Mouse (Mus musculus) hindbrain, embryonic 13.5 days (tissue): Measurements from ENCODE around the gene 2310022A10Rik. TPM values are rescaled to one million over a fixed set of nuclear protein-coding genes. Genes with fewer than 3 reads are reported as not detected.
A peak's percentile ranks its signal among the peaks of the same experiment; 100 is the strongest.

Experiments
- ATAC-seq: fragments of 200-750 bp; cut with Nextera tagmentation; 2 replicates; pipeline ENCODE4 v1.8.0; 2017; ENCODE audit warnings: moderate TSS enrichment; ENCODE audit not compliant: low FRiP score
- H3K27ac ChIP-seq: fragments of 300-500 bp; sonication (generic); 2 replicates; pipeline ENCODE4 v1.5.1; 2015; ENCODE audit warnings: inconsistent platforms, mild to moderate bottlenecking, moderate library complexity
- H3K27me3 ChIP-seq: fragments of 300-500 bp; sonication (generic); 2 replicates; pipeline ENCODE4 v1.6.1; 2015; ENCODE audit warnings: mild to moderate bottlenecking, inconsistent platforms
- H3K36me3 ChIP-seq: fragments of 300-500 bp; sonication (generic); 2 replicates; pipeline ENCODE4 v1.6.1; 2015; ENCODE audit warnings: mild to moderate bottlenecking, inconsistent platforms
- H3K4me1 ChIP-seq: fragments of 300-500 bp; sonication (generic); replicated peaks from 2 replicates; pipeline ENCODE4 v1.6.1; 2015; ENCODE audit warnings: inconsistent platforms
- H3K4me2 ChIP-seq: fragments of 300-500 bp; sonication (generic); 2 replicates; pipeline ENCODE4 v1.6.1; 2015; ENCODE audit warnings: inconsistent platforms, mild to moderate bottlenecking, moderate library complexity
- H3K4me3 ChIP-seq: fragments of 300-500 bp; sonication (generic); 2 replicates; pipeline ENCODE4 v1.5.1; 2015; ENCODE audit warnings: mild to moderate bottlenecking, inconsistent platforms
- H3K9ac ChIP-seq: fragments of 300-500 bp; sonication (generic); 2 replicates; pipeline ENCODE4 v1.6.1; 2015; ENCODE audit warnings: mild to moderate bottlenecking, inconsistent platforms
- H3K9me3 ChIP-seq: fragments of 300-500 bp; sonication (generic); 2 replicates; pipeline ENCODE4 v1.6.1; 2016; ENCODE audit warnings: inconsistent platforms
- WGBS: fragments of 180-500 bp; shearing (Covaris S2); methylation state at CpG from one replicate; pipeline ENCODE4 v1.1.7; 2015; 5-methylcytosine and 5-hydroxymethylcytosine counted together
- polyA plus RNA-seq: library from polyadenylated mRNA; unstranded; fragments of >200 nt; fragmentation: Nextera tagmentation; extraction: Ambion mirVana; gene quantifications from 2 replicates; pipeline ENCODE4 v1.2.1, GENCODE M21; 2015

The 2310022A10Rik gene
- polyA plus RNA-seq, 1 experiment from 2014 or later = 32.1 TPM

DNA sequence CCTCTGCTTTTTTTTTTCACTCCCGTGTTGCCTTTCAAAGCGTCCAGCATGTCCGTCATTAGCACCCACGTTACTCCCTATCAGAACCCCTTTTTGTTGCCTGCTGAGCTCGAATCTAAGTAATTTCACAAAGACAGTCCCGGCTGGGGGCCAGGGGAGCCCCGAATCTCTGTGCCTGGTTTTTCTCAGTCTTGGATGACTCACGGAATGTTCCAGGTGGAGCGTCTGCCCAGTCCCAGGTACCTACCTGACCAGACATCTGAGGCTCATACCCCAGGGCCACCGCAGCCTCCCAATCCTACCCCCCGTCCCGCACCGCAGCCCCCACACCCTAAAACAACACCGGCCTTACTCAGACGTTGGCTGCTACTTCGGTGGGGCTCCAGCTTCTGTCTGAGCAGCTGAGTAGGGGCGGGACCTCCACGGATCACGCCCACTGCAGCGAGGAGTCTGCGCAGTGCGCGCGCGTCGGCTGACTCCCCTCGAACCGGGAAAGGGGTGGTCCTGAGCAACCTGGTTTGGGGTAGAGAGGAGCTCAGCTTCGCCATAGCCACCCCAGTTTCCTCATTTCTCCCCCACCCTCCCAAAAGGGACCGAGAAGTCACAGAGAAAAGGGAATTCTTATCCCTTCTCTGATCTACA is 10.5 kb upstream of the 2310022A10Rik start:
- Histone ChIP-seq H3K9ac (peak overlapping the region; percentile 74), H3K4me1 (peaks cover 16% of the 10 kb centered on the region), H3K4me3 (peak overlapping the region; percentile 53), H3K27ac (peak overlapping the region; percentile 55), H3K4me2 (peak overlapping the region; percentile 77), H3K36me3 (peaks cover 35% of the 10 kb centered on the region), H3K27me3 (no peaks in the 10 kb centered on the region), H3K9me3 (no peaks in the 10 kb centered on the region)
- peak; percentile 93 for ATAC-seq
- WGBS = 4% methylated on average over 30 of the region's 30 CpGs

DNA sequence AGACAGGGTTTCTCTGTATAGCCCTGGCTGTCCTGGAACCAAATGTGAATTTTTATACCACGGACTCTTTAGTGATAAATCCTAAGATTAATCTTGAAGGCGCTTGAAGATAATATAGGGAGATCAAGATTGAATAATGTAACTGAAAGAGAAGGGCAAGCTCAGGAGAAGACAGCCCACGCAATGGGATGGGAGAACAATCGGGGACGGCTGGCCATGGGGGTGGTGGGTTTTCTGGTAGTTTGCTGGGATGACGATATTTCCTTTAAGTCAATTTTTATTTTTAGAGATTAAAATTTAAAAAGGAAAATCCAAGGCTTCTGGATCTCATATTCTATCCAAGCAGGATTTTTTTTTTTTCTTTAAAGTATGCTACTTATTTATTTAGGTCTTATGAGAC is 10.0 kb upstream of the 2310022A10Rik start:
- 55% methylated on average over 6 of the region's 6 CpGs for WGBS
- H3K9me3 ChIP-seq = no peaks in the 10 kb centered on the region
- peak overlapping the region; percentile 53 for H3K4me3 ChIP-seq
- ATAC-seq = no peak; the same call in 1 of the 2 replicates
- H3K9ac ChIP-seq = peak overlapping the region; percentile 74
- H3K27me3 ChIP-seq = no peaks in the 10 kb centered on the region
- peaks cover 16% of the 10 kb centered on the region for H3K4me1 ChIP-seq
- peaks cover 29% of the 10 kb centered on the region for H3K36me3 ChIP-seq
- peak overlapping the region; percentile 55 for H3K27ac ChIP-seq
- peak overlapping the region; percentile 77 for H3K4me2 ChIP-seq

DNA sequence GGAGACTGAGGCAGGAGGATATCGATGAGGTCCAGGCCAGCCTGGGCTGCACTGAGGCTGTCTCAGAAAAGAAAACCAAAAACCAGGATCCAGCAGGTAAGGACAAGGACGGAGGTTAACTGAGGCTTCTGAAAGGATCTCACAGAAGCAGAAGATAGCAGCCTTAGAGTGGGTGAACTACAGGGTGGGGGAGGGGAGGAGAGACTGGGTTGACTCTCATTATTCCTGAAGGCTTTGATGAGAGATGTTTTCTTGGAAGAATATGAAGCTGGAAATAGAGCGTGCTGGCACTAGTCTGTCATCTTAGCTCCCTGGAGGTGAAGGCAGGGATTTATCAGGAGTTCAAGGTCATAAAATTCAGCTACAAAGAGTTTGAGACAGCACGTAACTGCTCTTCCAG is 9.2 kb upstream of the 2310022A10Rik start:
- no peak overlapping the region for H3K27ac ChIP-seq
- 92% methylated on average over 4 of the region's 4 CpGs for WGBS
- H3K4me3 ChIP-seq = no peak overlapping the region
- H3K9me3 ChIP-seq = no peaks in the 10 kb centered on the region
- no peak for ATAC-seq
- no peak overlapping the region for H3K9ac ChIP-seq
- peaks cover 16% of the 10 kb centered on the region for H3K4me1 ChIP-seq
- H3K4me2 ChIP-seq = no peak overlapping the region
- no peaks in the 10 kb centered on the region for H3K27me3 ChIP-seq
- H3K36me3 ChIP-seq = peaks cover 22% of the 10 kb centered on the region

DNA sequence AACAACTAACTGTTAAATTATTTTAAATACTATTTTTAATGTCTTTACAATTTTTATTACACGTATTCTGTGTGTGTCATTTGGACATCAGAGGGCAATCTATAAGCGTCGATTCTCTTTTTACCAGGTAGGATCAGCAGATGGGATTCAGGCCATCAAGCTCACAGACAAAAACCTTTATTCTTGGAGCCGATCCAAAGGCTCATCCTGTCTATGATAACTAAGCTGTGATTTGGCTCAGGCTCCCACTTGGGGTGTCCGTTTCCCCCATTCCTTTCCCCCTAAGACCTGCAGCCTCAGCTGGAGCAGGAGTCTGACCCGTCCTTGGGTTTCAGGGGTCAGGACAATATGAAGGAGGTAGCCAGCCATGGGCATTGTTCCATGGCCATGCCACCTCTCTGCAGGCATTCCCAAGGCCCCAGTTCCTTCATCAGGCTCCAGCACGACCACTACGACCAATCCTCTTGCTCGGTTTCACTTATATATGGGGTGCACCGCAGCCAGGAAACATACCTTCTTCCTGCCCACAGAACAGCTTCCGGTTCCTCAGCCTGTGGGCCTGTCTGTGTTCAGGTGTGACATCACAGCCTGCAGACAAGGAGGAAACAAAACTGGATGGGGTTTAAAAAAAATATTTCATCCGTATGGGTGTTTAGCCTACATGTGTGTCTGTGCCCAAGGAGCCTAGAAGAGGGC is 8.2 kb upstream of the 2310022A10Rik start:
- H3K9ac ChIP-seq = no peak overlapping the region
- H3K27ac ChIP-seq = no peak overlapping the region
- peaks cover 16% of the 10 kb centered on the region for H3K4me1 ChIP-seq
- no peak overlapping the region for H3K4me3 ChIP-seq
- H3K9me3 ChIP-seq = no peaks in the 10 kb centered on the region
- H3K36me3 ChIP-seq = peaks cover 13% of the 10 kb centered on the region
- no peaks in the 10 kb centered on the region for H3K27me3 ChIP-seq
- WGBS = 89% methylated on average over 12 of the region's 12 CpGs
- ATAC-seq = no peak
- H3K4me2 ChIP-seq = no peak overlapping the region

DNA sequence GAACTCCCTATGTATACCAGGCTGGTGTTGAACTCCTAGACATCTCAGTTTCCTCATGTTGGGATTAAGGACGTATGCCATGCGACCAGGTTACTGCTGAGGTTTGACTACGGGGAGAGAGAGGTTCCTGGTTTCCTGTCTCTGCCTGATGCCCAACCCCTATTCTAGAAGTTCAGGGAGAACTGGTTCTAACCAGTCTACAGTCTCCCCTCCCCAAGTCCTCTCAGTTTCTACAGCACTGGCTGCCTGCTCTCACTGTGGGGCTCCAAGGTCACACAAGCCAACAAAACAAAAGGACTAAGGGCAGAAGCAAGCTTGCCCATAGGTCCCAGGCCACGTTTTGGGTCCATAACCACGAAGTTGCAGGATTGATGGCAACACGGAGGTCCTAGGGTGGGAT is 3.4 kb upstream of the 2310022A10Rik start:
- no peaks in the 10 kb centered on the region for H3K36me3 ChIP-seq
- no peak overlapping the region for H3K9ac ChIP-seq
- H3K4me2 ChIP-seq = no peak overlapping the region
- H3K4me1 ChIP-seq = peaks cover 18% of the 10 kb centered on the region
- no peak overlapping the region for H3K27ac ChIP-seq
- ATAC-seq = no peak
- H3K27me3 ChIP-seq = no peaks in the 10 kb centered on the region
- no peak overlapping the region for H3K4me3 ChIP-seq
- H3K9me3 ChIP-seq = no peaks in the 10 kb centered on the region
- WGBS = 79% methylated on average over 6 of the region's 6 CpGs

DNA sequence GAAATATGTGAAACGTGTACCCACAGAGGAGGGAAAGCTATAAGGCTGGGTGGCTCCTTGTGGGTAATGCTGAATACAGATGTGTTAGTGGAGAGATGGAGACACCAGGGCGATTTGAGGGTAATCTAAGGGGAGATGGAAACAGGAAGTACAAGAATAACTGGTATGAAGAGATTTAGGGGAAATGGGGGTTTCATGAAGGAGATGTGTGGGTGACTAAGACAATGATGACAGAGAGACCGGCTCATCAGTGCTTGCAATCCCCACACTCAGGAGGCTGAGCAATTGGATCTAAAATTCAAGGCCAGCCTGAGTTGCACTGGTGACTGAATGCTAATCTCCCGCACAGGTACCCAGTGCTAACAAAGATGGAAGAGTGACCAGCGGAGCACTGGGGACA is 963 bp upstream of the 2310022A10Rik start:
- Histone ChIP-seq H3K9me3 (no peaks in the 10 kb centered on the region), H3K9ac (peak overlapping the region; percentile 69), H3K4me2 (peak overlapping the region; percentile 84), H3K27ac (no peak overlapping the region), H3K36me3 (peaks cover 11% of the 10 kb centered on the region), H3K27me3 (no peaks in the 10 kb centered on the region), H3K4me3 (peak overlapping the region; percentile 79), H3K4me1 (peaks cover 21% of the 10 kb centered on the region)
- no peak for ATAC-seq
- 64% methylated on average over 5 of the region's 5 CpGs for WGBS

DNA sequence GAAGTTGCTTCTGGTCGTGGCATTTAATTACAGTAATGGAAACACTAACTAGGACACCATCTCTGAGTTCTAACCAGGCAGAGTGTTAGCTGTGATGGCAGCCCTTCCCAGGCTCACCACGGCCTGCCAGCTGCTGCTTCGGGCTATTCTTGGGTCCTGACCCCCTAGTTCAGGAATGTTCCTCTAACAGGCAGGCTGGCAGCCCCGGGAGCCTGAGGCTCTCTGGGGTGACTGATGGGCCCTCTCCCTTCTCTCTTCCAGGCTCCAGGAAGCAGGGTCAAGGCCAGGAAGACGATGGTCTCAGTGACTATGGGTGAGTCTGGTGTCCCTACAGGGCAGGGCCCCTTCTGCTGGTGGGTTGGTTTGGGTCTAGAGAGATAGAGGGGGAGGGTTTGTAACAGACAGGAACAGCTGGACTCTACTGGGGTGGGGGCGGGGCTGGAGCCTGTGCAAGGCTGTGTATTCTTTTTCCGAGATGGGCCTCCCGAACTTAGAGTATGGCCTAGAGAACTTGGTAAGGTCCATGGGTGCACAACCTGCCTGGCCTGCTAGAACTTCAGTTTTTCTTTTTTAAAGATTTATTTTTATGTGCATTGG is 7.4 kb downstream of the 2310022A10Rik start:
- Histone ChIP-seq H3K9ac (no peak overlapping the region; the same call in 1 of the 2 replicates), H3K4me2 (no peak overlapping the region), H3K36me3 (peaks cover 77% of the 10 kb centered on the region), H3K4me1 (no peaks in the 10 kb centered on the region), H3K9me3 (no peaks in the 10 kb centered on the region), H3K27ac (no peak overlapping the region), H3K4me3 (no peak overlapping the region), H3K27me3 (no peaks in the 10 kb centered on the region)
- no peak for ATAC-seq
- 81% methylated on average over 8 of the region's 8 CpGs for WGBS

DNA sequence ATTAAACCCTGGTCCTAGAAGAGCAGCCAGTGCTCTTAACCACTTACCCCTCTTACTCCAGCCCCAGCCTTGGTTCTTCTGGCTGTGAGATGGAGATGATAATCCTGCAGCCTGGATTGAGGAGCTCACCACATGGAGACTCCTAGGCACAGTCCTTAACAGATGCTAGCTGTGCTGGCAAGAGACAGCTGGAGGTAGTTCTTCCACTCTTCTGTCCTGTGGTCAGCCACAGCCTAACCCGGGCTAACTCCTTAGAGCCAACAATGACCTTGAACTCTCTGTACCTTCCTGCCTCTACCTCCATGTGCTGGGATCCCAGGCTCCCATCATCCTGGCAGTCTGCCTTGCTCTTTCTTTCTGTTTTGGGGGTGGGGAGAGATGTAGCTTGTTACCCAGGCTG is 7.9 kb downstream of the 2310022A10Rik start:
- H3K4me2 ChIP-seq = no peak overlapping the region
- no peak for ATAC-seq
- H3K27ac ChIP-seq = no peak overlapping the region
- H3K9ac ChIP-seq = no peak overlapping the region; the same call in 1 of the 2 replicates
- no peaks in the 10 kb centered on the region for H3K4me1 ChIP-seq
- peaks cover 79% of the 10 kb centered on the region for H3K36me3 ChIP-seq
- 91% methylated on average over 1 of the region's 1 CpGs for WGBS
- H3K27me3 ChIP-seq = no peaks in the 10 kb centered on the region
- H3K4me3 ChIP-seq = no peak overlapping the region
- no peaks in the 10 kb centered on the region for H3K9me3 ChIP-seq

DNA sequence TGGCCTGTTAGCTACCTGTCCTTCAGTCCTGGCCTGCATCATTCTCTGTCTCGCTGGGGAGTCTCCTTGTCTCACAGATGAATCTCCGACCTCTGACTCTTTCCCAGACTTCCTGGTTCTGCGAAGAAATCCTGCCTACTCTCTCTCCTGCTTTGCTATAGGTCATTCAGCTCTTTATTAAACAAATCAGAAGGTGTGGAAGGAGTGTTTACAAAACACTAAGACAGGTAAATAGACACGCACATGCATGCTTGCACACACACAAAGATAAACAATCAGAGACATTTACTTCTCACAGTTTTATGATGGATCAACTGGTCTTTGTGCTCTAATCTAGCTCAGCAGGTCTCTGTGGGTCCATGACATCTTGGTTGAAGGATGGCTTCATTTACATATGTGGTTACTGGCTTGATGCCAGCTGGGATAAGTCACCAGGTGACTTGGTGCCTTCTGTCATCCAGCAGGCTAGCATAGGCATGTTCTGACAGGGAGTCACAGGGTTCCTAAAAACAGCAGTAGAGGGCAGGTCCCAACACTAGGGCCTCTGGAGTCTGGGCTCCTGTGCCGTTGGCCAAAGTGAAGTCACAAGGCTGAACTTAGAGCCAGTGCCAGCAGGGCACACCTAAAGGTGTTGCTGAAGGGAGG is 16.7 kb downstream of the 2310022A10Rik start:
- Histone ChIP-seq H3K9ac (no peak overlapping the region), H3K4me2 (no peak overlapping the region), H3K9me3 (no peaks in the 10 kb centered on the region), H3K4me1 (no peaks in the 10 kb centered on the region), H3K27ac (no peak overlapping the region), H3K36me3 (peaks cover 83% of the 10 kb centered on the region), H3K27me3 (no peaks in the 10 kb centered on the region), H3K4me3 (no peak overlapping the region)
- no peak for ATAC-seq
- WGBS = 86% methylated on average over 5 of the region's 5 CpGs

DNA sequence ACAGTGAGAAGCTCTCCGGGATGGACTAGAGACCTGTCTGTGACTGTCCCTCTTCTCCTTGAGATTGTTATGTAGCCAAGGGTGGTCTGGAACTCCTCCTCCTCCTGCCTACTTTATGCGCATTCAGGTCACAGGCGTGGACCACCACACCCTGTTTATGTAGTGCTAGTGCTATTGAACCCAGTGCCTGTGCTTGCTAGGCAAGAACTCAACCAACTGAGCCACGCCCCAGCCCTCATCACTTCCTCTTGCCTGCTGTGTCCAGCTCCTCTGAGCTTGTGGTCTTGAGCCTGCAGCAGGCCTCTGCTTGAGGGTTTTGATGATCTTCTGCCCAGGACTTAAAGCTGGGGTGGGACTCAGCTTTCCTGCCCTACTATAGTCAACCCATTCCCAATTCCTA is 19.1 kb downstream of the 2310022A10Rik start:
- no peaks in the 10 kb centered on the region for H3K4me1 ChIP-seq
- no peak overlapping the region for H3K4me3 ChIP-seq
- WGBS = 96% methylated on average over 4 of the region's 4 CpGs
- peaks cover 88% of the 10 kb centered on the region for H3K36me3 ChIP-seq
- no peak for ATAC-seq
- no peak overlapping the region for H3K9ac ChIP-seq
- no peak overlapping the region for H3K27ac ChIP-seq
- H3K4me2 ChIP-seq = no peak overlapping the region
- H3K27me3 ChIP-seq = no peaks in the 10 kb centered on the region
- H3K9me3 ChIP-seq = no peaks in the 10 kb centered on the region

DNA sequence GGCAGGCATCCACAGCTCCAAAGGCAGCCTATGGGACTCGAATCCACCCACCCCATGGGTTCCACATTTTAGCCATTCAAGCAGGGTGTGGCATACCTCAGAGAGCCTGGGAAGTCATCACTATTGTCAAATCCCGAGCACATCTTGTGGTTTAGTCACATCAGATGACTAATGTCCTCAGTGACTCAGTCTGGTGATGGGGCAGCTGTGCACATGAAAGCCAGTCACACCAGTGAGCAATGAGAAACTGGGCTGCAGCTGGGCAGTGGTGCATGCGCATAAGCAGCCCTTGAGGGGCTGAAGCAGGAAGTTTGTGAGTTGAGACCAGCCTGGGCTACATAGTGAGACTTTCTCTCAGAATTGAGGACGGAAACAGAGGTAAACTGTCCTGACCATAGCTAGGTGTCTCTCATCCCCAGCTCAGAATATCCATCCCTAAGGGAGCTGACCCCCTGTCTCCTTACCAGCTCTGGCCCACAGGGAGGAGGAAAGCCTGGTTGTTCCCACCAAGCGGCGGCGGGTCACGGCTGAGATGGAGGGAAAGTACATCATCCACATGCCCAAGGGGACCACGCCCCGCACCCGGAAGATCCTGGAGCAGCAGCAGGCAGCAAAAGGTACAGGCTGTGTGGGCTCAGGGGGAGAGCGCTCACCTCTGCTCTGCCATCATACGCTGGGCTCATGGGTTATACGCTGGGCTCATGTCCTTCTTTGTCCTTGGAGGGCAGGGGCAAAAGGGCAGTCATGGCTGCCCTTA is 21.3 kb downstream of the 2310022A10Rik start:
- no peak for ATAC-seq
- Histone ChIP-seq H3K4me2 (no peak overlapping the region), H3K9ac (no peak overlapping the region), H3K9me3 (no peaks in the 10 kb centered on the region), H3K36me3 (peaks cover 87% of the 10 kb centered on the region), H3K4me1 (no peaks in the 10 kb centered on the region), H3K4me3 (no peak overlapping the region), H3K27ac (no peak overlapping the region), H3K27me3 (no peaks in the 10 kb centered on the region)
- WGBS = 94% methylated on average over 14 of the region's 14 CpGs

DNA sequence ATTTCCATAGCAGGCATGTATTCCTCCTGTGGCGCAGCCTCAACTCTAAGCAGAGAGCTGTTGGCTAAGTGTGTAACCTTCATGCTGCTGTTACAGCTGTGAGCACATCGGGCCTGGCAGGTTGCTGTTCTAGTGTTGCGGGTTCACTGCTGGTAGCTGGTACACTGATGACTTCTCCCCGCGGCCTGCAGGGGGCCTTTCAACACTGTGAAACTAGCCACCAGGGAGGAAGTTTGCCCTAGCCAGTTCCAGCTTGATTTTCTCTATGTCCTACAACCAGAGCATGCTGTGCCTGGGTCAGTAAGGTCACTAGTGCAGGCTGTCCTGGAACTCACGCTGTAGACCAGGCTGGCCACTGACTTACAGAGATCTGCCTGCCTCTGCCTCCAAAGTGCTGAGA is 23.9 kb downstream of the 2310022A10Rik start:
- no peak overlapping the region for H3K4me2 ChIP-seq
- H3K27me3 ChIP-seq = no peaks in the 10 kb centered on the region
- no peak for ATAC-seq
- peaks cover 90% of the 10 kb centered on the region for H3K36me3 ChIP-seq
- no peak overlapping the region for H3K9ac ChIP-seq
- no peak overlapping the region for H3K27ac ChIP-seq
- H3K4me3 ChIP-seq = no peak overlapping the region
- no peaks in the 10 kb centered on the region for H3K9me3 ChIP-seq
- H3K4me1 ChIP-seq = no peaks in the 10 kb centered on the region
- WGBS = 75% methylated on average over 6 of the region's 6 CpGs
